Mouse (Mus musculus): ENCODE measurements at regions not wholly inside any gene's neighbourhood (a gene's known extent, or its start where the extent isn't known, plus 50 kb on each side); places are given as distances from the start of the nearest gene placed in this dataset.
"Not testable (repeated sequence)": the region's sequence is repeated elsewhere in the genome, so short reads cannot be mapped to it uniquely, and the experiment has no call there.

GRCm38 (mm10) chr3:57963965-57964364, 116.1 kb upstream of the Pfn2 start:
- no peak for DNase-seq (ENCODE audit: low spot score in 2 of 2)

GRCm38 (mm10) chr3:57970614-57971013, 122.7 kb upstream of the Pfn2 start:
- DNase-seq (ENCODE audit: low spot score in 2 of 2), result not testable (repeated sequence)

GRCm38 (mm10) chr3:57972469-57973245, 124.8 kb upstream of the Pfn2 start:
- peak; percentile 30 to 58 for DNase-seq (ENCODE audit: low spot score in 2 of 2)

- DNase-seq (ENCODE audit: low spot score in 2 of 2), result no peak
Measured at GRCm38 (mm10) chr3:57973546-57973945, 125.7 kb upstream of the Pfn2 start.

- DNase-seq (ENCODE audit: low spot score in 2 of 2), result no peak
Measured at GRCm38 (mm10) chr3:57975379-57975778, 127.5 kb upstream of the Pfn2 start.

- DNase-seq (ENCODE audit: low spot score in 2 of 2), result no peak
Measured at GRCm38 (mm10) chr3:57976640-57977229, 128.9 kb upstream of the Pfn2 start.

- DNase-seq (ENCODE audit: low spot score in 2 of 2), result no peak
Measured at GRCm38 (mm10) chr3:57988175-57988574, 140.3 kb upstream of the Pfn2 start.

GRCm38 (mm10) chr3:57990738-57991137, 142.9 kb upstream of the Pfn2 start:
- no peak for DNase-seq (ENCODE audit: low spot score in 2 of 2)

- DNase-seq (ENCODE audit: low spot score in 2 of 2), result peak; percentile 22 to 31
Measured at GRCm38 (mm10) chr3:57998121-57999102, 150.5 kb upstream of the Pfn2 start.

GRCm38 (mm10) chr3:58002792-58003574, 155.1 kb upstream of the Pfn2 start:
- DNase-seq (ENCODE audit: low spot score in 2 of 2), result no peak

GRCm38 (mm10) chr3:58024750-58025392, 177.0 kb upstream of the Pfn2 start:
- DNase-seq (ENCODE audit: low spot score in 2 of 2), result no peak

GRCm38 (mm10) chr3:58049618-58050017, 201.7 kb upstream of the Pfn2 start:
- no peak for DNase-seq (ENCODE audit: low spot score in 2 of 2)

- DNase-seq (ENCODE audit: low spot score in 2 of 2), result no peak
Measured at GRCm38 (mm10) chr3:58054726-58055125, 206.8 kb upstream of the Pfn2 start.

GRCm38 (mm10) chr3:58055181-58055580, 207.3 kb upstream of the Pfn2 start:
- no peak for DNase-seq (ENCODE audit: low spot score in 2 of 2)

- no peak for DNase-seq (ENCODE audit: low spot score in 2 of 2)
Measured at GRCm38 (mm10) chr3:58056191-58057063, 208.5 kb upstream of the Pfn2 start.

GRCm38 (mm10) chr3:58057064-58057396, 209.2 kb upstream of the Pfn2 start:
- DNase-seq (ENCODE audit: low spot score in 2 of 2), result no peak

- DNase-seq (ENCODE audit: low spot score in 2 of 2), result no peak
Measured at GRCm38 (mm10) chr3:58058134-58058533, 210.3 kb upstream of the Pfn2 start.

- no peak for DNase-seq (ENCODE audit: low spot score in 2 of 2)
Measured at GRCm38 (mm10) chr3:58063852-58064549, 216.1 kb upstream of the Pfn2 start.

GRCm38 (mm10) chr3:58071574-58071973, 223.7 kb upstream of the Pfn2 start:
- no peak for DNase-seq (ENCODE audit: low spot score in 2 of 2)

Data from right cerebral cortex, postnatal 10 days (tissue).